Mouse (Mus musculus): Measurements from ENCODE around the gene Pdzd7.

DNA sequence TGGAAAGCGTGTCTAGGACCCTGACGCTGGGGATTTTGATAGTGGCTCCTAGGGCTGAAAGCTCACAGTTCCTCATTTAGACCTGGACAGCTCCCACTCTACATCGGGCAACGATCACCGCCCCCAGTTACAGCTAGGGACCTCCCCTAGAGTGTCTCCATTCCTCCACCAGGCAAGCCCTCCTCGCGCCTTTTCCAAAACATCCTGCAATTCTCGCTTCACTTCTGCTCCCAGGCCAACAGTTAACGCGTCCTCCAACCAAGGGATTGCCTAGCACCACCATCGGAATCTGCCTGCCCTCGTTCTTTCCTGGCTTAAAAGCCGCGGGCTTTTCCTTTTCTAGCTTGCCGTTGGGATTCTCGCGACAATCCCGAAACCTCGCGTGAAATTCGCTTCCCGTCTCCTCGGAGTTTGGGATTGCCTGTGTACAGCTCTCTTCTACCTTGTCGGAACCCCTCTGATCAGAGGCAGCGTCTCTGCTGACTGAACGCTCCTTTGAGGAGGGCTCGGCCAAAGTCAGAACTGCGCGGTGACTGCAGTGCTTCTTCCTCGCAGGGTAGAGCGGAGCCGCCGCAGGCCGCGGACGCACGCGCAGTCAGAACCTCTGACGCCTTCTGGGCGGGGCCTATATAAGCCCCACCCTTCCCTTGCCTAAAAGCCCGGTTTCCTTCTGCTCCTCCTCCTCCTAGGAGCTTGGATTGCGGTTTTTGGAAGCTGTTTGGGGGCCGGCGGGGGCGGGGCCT lies 29.2 kb upstream of the Pdzd7 start, which contains the start of gene Kazald1:
- TF ChIP-seq GATA1 (IDR thresholded peaks at IDR 0.05; ENCODE audit: borderline replicate concordance, low read length) (no peak), FLI1 (IDR thresholded peaks at IDR 0.05; ENCODE audit: low read length) (peak; percentile 35; the same call in 1 of the 2 replicates)

All from megakaryocyte, embryonic 14.5 days (primary cell).